Mouse (Mus musculus) erythroblast, embryonic 14.5 days (primary cell): ENCODE results near the gene Dst.

Source experiments
- GATA1 ChIP-seq: IDR thresholded peaks from 2 replicates; pipeline ENCODE4 v1.6.1; 2012; ENCODE audit warnings: low read length, inconsistent platforms, mixed read lengths
- TAL1 ChIP-seq: IDR thresholded peaks from 3 replicates; pipeline ENCODE4 v1.6.1; 2012; ENCODE audit warnings: low read length, inconsistent platforms, mixed read lengths

- TF ChIP-seq GATA1 (no peak), TAL1 (no peak; the same call in 2 of the 3 replicates)
Measured at GRCm38 (mm10) chr1:34065551-34066048, 157.6 kb downstream of the Dst start.
